Mouse (Mus musculus) C2C12 (cell line): Measurements from ENCODE around the gene Etl4.

Experiments
- CEBPB ChIP-seq: IDR thresholded peaks from one replicate; pipeline ENCODE4 v1.6.1; 2011; ENCODE audit warnings: low read depth, mild to moderate bottlenecking, control low read depth, moderate library complexity
- CTCF ChIP-seq: IDR thresholded peaks from one replicate; pipeline ENCODE4 v1.5.1; 2011; ENCODE audit not compliant: control insufficient read depth, insufficient read depth, insufficient read length

DNA sequence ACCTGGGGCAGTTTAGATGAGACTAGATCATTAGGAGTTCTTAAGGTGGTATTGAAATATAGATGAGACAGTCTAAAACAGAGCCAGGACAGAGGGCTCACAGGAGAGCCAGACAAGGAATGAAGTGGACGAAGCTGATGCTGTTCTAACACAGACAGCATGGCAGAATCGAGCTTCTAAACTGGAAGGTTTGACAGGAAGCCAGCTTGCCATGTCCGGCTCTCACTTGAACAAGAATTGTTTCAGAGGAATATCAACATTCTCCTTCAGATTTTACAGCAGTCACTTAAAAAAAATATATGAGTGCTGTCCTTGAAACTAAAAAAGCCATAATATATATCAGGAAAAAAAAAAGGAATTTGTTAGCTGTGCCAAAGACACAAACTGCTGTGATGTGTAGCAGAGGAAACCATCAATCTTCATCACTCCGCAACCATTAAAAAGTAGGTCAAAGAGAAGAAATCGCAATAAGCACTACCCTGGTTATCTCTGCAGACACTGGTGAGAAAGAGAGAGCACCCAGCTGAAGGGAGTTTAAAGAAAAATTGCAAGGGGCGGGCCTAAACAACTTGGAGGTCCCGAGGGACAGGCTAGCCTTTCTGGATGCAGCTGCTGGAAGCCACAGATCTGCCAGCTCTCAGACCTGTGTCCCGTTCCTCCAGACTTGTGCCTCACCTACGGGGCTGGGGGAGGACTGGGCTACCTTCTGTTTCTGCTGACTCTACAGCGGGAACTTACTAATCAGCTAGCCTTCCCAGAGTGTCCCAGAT, 534.3 kb downstream of the Etl4 start:
- no peak for TF ChIP-seq CEBPB
- no peak for TF ChIP-seq CTCF
